ENCODE assay signal across 12 mouse cellular contexts in the genomic region with DNA sequence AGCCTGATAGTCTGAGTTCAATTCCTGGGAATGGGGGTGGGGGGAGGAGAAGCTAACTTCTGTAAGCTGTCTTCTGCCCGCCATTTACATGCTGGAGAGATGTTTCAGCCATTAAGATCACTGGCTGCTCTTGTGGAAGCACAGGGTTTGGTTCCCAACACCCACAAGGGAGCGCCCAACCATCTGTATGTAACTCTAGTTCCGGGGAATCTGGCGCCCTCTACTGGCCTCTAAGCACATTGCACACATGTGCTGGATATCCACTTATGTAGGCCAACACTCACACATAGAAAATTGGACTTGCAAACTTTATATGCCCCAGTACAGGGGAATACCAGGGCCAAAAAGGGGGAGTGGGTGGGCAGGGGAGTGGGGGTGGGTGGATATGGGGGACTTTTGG.
DNase-seq lines count a peak whose midpoint lies in the region; ATAC-seq and TF ChIP-seq lines count a peak whose summit lies in the region.
"Had no signal": no experiment of that assay in that cellular context is flagged by ENCODE, and none has a peak within 500 bp of the region (broad histone marks: within the 10 kb centered on the region; RNA-seq: fewer than 3 reads in every experiment).

No protein-coding gene starts in this region.

- H3K36me3 ChIP-seq in heart, postnatal 0 days (replicated peaks; ENCODE audit: control insufficient read depth, insufficient read depth, low read length), result no peaks in the 10 kb centered on the region
- no peaks in the 10 kb centered on the region for H3K36me3 ChIP-seq in lung, postnatal 0 days (ENCODE audit: insufficient read depth, low read length)
- no peaks in the 10 kb centered on the region for H3K36me3 ChIP-seq in MEL (ENCODE audit: control insufficient read depth in 1 of 2, insufficient read depth in 2 of 2, low read length in 2 of 2)
- H3K36me3 ChIP-seq in small intestine, adult 2 months (ENCODE audit: control insufficient read depth, insufficient read depth, low read length), result no peaks in the 10 kb centered on the region
- no peaks in the 10 kb centered on the region for H3K36me3 ChIP-seq in kidney, embryonic 15.5 days
- no peaks in the 10 kb centered on the region for H3K36me3 ChIP-seq in heart, embryonic 10.5 days
- H3K36me3 ChIP-seq: limb, embryonic 12.5 days had no signal

- no peak overlapping the region for H3K4me2 ChIP-seq in heart, postnatal 0 days (ENCODE audit: low read depth, low read length)
- H3K4me2 ChIP-seq in lung, postnatal 0 days (replicated peaks; ENCODE audit: low read depth, low read length), result no peak overlapping the region
- H3K4me2 ChIP-seq in kidney, embryonic 15.5 days, result no peak overlapping the region
- H3K4me2 ChIP-seq: limb, embryonic 12.5 days had no signal

- H3K4me3 ChIP-seq in heart, postnatal 0 days (ENCODE audit: low read depth, low read length), result no peak overlapping the region
- H3K4me3 ChIP-seq in lung, postnatal 0 days (ENCODE audit: low read depth, low read length), result no peak overlapping the region
- H3K4me3 ChIP-seq in lung, adult 2 months (replicated peaks; ENCODE audit: extremely low read depth, low read depth, low read length), result no peak overlapping the region
- no peak overlapping the region for H3K4me3 ChIP-seq in MEL (ENCODE audit: control insufficient read depth in 1 of 2, insufficient read depth in 1 of 2, low read depth in 2 of 2, low read length in 2 of 2)
- H3K4me3 ChIP-seq in small intestine, adult 2 months (ENCODE audit: low read depth, low read length), result no peak overlapping the region
- H3K4me3 ChIP-seq in kidney, embryonic 15.5 days (replicated peaks), result no peak overlapping the region
- no peak overlapping the region for H3K4me3 ChIP-seq in heart, embryonic 10.5 days
- H3K4me3 ChIP-seq: limb, embryonic 12.5 days had no signal

- H3K9ac ChIP-seq in heart, postnatal 0 days (replicated peaks; ENCODE audit: low read depth, low read length), result no peak overlapping the region
- no peak overlapping the region for H3K9ac ChIP-seq in lung, postnatal 0 days (replicated peaks; ENCODE audit: low read depth)
- H3K9ac ChIP-seq in MEL (ENCODE audit: control insufficient read depth, low read depth, low read length, poor library complexity, severe bottlenecking), result no peak overlapping the region
- no peak overlapping the region for H3K9ac ChIP-seq in kidney, embryonic 15.5 days
- H3K9ac ChIP-seq: limb, embryonic 12.5 days had no signal

- no peak overlapping the region for H3K27ac ChIP-seq in heart, postnatal 0 days (ENCODE audit: low read depth)
- H3K27ac ChIP-seq in lung, postnatal 0 days (ENCODE audit: low read length), result no peak overlapping the region
- H3K27ac ChIP-seq in MEL (ENCODE audit: control insufficient read depth, low read depth, low read length), result no peak overlapping the region
- H3K27ac ChIP-seq in small intestine, adult 2 months (ENCODE audit: insufficient read depth, low read depth, low read length), result no peak overlapping the region
- no peak overlapping the region for H3K27ac ChIP-seq in kidney, embryonic 15.5 days
- H3K27ac ChIP-seq in heart, embryonic 10.5 days, result no peak overlapping the region
- H3K27ac ChIP-seq: limb, embryonic 12.5 days had no signal

- no peak for ATAC-seq in heart, postnatal 0 days (ENCODE audit: insufficient read depth, low read depth)
- no peak for ATAC-seq in lung, postnatal 0 days
- no peak for ATAC-seq in kidney, embryonic 15.5 days (replicated peaks; ENCODE audit: low FRiP score)

- no peak for TF ChIP-seq EP300 in heart, postnatal 0 days (IDR thresholded peaks at IDR 0.05; ENCODE audit: low read depth)
- TF ChIP-seq EP300 in lung, postnatal 0 days (IDR thresholded peaks at IDR 0.05), result no peak
- TF ChIP-seq EP300 in MEL (IDR thresholded peaks at IDR 0.05; ENCODE audit: low read depth in 1 of 2, low read length in 2 of 2), result no peak

- no peak for TF ChIP-seq RAD21 in MEL (IDR thresholded peaks at IDR 0.05; ENCODE audit: low read depth, low read length)

- 67% methylated on average over 4 of the region's 4 CpGs for WGBS in heart, postnatal 0 days
- WGBS in lung, postnatal 0 days, result 64% methylated on average over 4 of the region's 4 CpGs
- 78% methylated on average over 4 of the region's 4 CpGs for WGBS in lung, adult 2 months
- WGBS in small intestine, adult 2 months, result 73% methylated on average over 4 of the region's 4 CpGs
- WGBS in kidney, embryonic 15.5 days, result 73% methylated on average over 4 of the region's 4 CpGs
- WGBS in heart, embryonic 10.5 days, result 67% methylated on average over 4 of the region's 4 CpGs

- peak; percentile 17; the same call in 1 of the 2 replicates for TF ChIP-seq CTCF in heart, postnatal 0 days (IDR thresholded peaks at IDR 0.05; ENCODE audit: low read depth)
- TF ChIP-seq CTCF in lung, postnatal 0 days (IDR thresholded peaks at IDR 0.05), result peak; percentile 24; the same call in 1 of the 2 replicates
- no peak for TF ChIP-seq CTCF in lung, adult 2 months (IDR thresholded peaks at IDR 0.05; ENCODE audit: insufficient read depth, low read length)
- peak; percentile 32 to 47 (median 45); a peak in 5 of 6 replicates for TF ChIP-seq CTCF in MEL (IDR thresholded peaks at IDR 0.05 in 2 of 3, conservative IDR thresholded peaks at IDR 0.05 in 1 of 3; ENCODE audit: control insufficient read depth in 1 of 3, insufficient read depth in 1 of 3, low read depth in 2 of 3, low read length in 3 of 3, poor library complexity in 1 of 3, severe bottlenecking in 1 of 3)
- peak; percentile 27; the same call in 1 of the 2 replicates for TF ChIP-seq CTCF in small intestine, adult 2 months (IDR thresholded peaks at IDR 0.05; ENCODE audit: extremely low read depth, insufficient read length, insufficient replicate concordance, low read depth, low read length)

- TF ChIP-seq POLR2A in lung, adult 2 months (IDR thresholded peaks at IDR 0.05; ENCODE audit: borderline replicate concordance, extremely low read depth, low read depth, low read length), result no peak
- TF ChIP-seq POLR2A in MEL (IDR thresholded peaks at IDR 0.05; ENCODE audit: control insufficient read depth in 1 of 2, insufficient read depth in 1 of 2, low read depth in 1 of 2, low read length in 2 of 2, poor library complexity in 1 of 2), result no peak
- no peak for TF ChIP-seq POLR2A in small intestine, adult 2 months (IDR thresholded peaks at IDR 0.05; ENCODE audit: low read depth, low read length)

- DNase-seq in heart, postnatal 0 days (ENCODE audit: low spot score), result no peak
- no peak for DNase-seq in heart, adult 9 months (ENCODE audit: low spot score in 2 of 2)
- no peak for DNase-seq in lung, postnatal 0 days (ENCODE audit: low spot score)
- no peak for DNase-seq in lung, adult 2 months
- peak; percentile 10 for DNase-seq in MEL (ENCODE audit: low read depth, low spot score)
- DNase-seq in heart, embryonic 10.5 days (ENCODE audit: low spot score), result no peak
- DNase-seq: kidney, adult 9 months; lung, postnatal 4 days; right cerebral cortex, postnatal 14 days had no signal

- H3K9me3 ChIP-seq in heart, postnatal 0 days (replicated peaks; ENCODE audit: control insufficient read depth, low read length), result no peaks in the 10 kb centered on the region
- H3K9me3 ChIP-seq in lung, postnatal 0 days (ENCODE audit: low read length), result no peaks in the 10 kb centered on the region
- no peaks in the 10 kb centered on the region for H3K9me3 ChIP-seq in MEL (replicated peaks; ENCODE audit: insufficient read depth, low read length)
- no peaks in the 10 kb centered on the region for H3K9me3 ChIP-seq in kidney, embryonic 15.5 days (replicated peaks)
- H3K9me3 ChIP-seq in heart, embryonic 10.5 days, result no peaks in the 10 kb centered on the region
- H3K9me3 ChIP-seq: limb, embryonic 12.5 days had no signal

- no peaks in the 10 kb centered on the region for H3K4me1 ChIP-seq in heart, postnatal 0 days (ENCODE audit: control insufficient read depth, insufficient read depth)
- no peaks in the 10 kb centered on the region for H3K4me1 ChIP-seq in lung, postnatal 0 days (ENCODE audit: insufficient read depth, low read depth, low read length)
- no peaks in the 10 kb centered on the region for H3K4me1 ChIP-seq in lung, adult 2 months (ENCODE audit: control insufficient read depth, insufficient read depth, low read length)
- no peaks in the 10 kb centered on the region for H3K4me1 ChIP-seq in MEL (ENCODE audit: control insufficient read depth in 1 of 2, insufficient read depth in 2 of 2, low read length in 2 of 2)
- no peaks in the 10 kb centered on the region for H3K4me1 ChIP-seq in small intestine, adult 2 months (ENCODE audit: control insufficient read depth, insufficient read depth, insufficient read length, low read length)
- no peaks in the 10 kb centered on the region for H3K4me1 ChIP-seq in kidney, embryonic 15.5 days
- H3K4me1 ChIP-seq in heart, embryonic 10.5 days, result no peaks in the 10 kb centered on the region

- no peaks in the 10 kb centered on the region for H3K27me3 ChIP-seq in heart, postnatal 0 days (ENCODE audit: control insufficient read depth, insufficient read depth, low read length)
- no peaks in the 10 kb centered on the region for H3K27me3 ChIP-seq in lung, postnatal 0 days (replicated peaks; ENCODE audit: insufficient read depth, low read length)
- no peaks in the 10 kb centered on the region for H3K27me3 ChIP-seq in MEL (ENCODE audit: control insufficient read depth in 1 of 2, insufficient read depth in 2 of 2, low read length in 2 of 2)
- no peaks in the 10 kb centered on the region for H3K27me3 ChIP-seq in small intestine, adult 2 months (ENCODE audit: control insufficient read depth, insufficient read depth, low read length)
- no peaks in the 10 kb centered on the region for H3K27me3 ChIP-seq in kidney, embryonic 15.5 days
- no peaks in the 10 kb centered on the region for H3K27me3 ChIP-seq in heart, embryonic 10.5 days (ENCODE audit: insufficient read depth, poor library complexity, severe bottlenecking)
- H3K27me3 ChIP-seq: limb, embryonic 12.5 days had no signal

- H3K79me2 ChIP-seq in MEL (ENCODE audit: control insufficient read depth, insufficient read depth, low read length, poor library complexity), result no peaks in the 10 kb centered on the region

TF ChIP-seq in MEL, 35 proteins besides CTCF, POLR2A, EP300 and RAD21:
- no peak for TF ChIP-seq GATA1 (IDR thresholded peaks at IDR 0.05; ENCODE audit: low read depth, low read length)
- no peak for TF ChIP-seq USF1 (IDR thresholded peaks at IDR 0.05; ENCODE audit: low read depth, low read length)
- no peak for TF ChIP-seq MAX (IDR thresholded peaks at IDR 0.05; ENCODE audit: low read length)
- TF ChIP-seq TBP (IDR thresholded peaks at IDR 0.05; ENCODE audit: low read depth, low read length), result no peak
- no peak for TF ChIP-seq ZKSCAN1 (IDR thresholded peaks at IDR 0.05; ENCODE audit: low read depth, low read length)
- no peak for TF ChIP-seq POLR2AphosphoS5 (IDR thresholded peaks at IDR 0.05; ENCODE audit: borderline replicate concordance, low read depth, low read length)
- TF ChIP-seq MYC (IDR thresholded peaks at IDR 0.05; ENCODE audit: low read depth, low read length), result no peak
- TF ChIP-seq NELFE (IDR thresholded peaks at IDR 0.05; ENCODE audit: low read depth, low read length), result no peak
- no peak for TF ChIP-seq POLR2AphosphoS2 (IDR thresholded peaks at IDR 0.05; ENCODE audit: low read length)
- TF ChIP-seq BHLHE40 (IDR thresholded peaks at IDR 0.05; ENCODE audit: borderline replicate concordance, low read depth, low read length), result no peak
